Comparison of ENCODE assay signal across 8 mouse cellular contexts in the genomic region with DNA sequence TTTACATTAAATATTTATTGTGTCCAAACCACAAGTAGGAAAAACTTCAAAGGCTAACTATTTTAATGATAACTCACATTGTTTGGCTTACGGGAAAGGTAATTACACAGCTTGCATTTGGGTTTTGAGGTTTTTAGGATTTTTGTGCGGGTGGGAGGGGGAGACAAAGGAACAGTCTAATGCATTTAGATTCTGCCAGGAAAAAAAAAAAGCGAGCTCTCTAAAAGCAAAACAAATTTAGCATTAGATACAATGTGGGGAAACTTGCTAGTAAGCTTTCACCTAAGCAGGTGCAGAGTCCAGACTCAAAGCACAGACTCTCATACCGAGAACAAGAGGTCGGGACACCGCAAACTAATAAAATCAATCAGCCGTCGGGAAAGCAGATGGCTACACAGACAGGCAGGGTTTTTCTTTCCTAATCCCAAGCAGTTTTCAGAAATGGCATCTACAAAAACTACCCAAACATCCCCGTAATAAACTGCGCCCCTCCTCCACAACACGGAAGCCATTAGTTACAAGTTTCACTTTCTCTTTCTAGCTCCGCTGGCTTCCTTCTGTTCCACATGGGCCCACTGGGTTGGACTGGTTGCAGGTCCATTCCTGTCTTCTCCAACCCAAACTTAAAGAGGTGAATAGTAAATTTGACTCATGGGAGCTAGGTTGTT. TPM values are rescaled to one million over a fixed set of nuclear protein-coding genes. Genes with fewer than 3 reads are reported as not detected.
DNase-seq lines count a peak whose midpoint lies in the region; ATAC-seq and TF ChIP-seq lines count a peak whose summit lies in the region.

No protein-coding gene starts in this region.

- TF ChIP-seq CTCF in MEL (IDR thresholded peaks at IDR 0.05 in 2 of 3, conservative IDR thresholded peaks at IDR 0.05 in 1 of 3; ENCODE audit: control insufficient read depth in 1 of 3, insufficient read depth in 1 of 3, low read depth in 2 of 3, low read length in 3 of 3, poor library complexity in 1 of 3, severe bottlenecking in 1 of 3): no peak

- DNase-seq in MEL (ENCODE audit: low read depth, low spot score): peak; percentile 84
- no peak for DNase-seq in right cerebral cortex, postnatal 25 days
- no peak for DNase-seq in right cerebral cortex, postnatal 10 days (ENCODE audit: low spot score in 2 of 2)

- H3K4me1 ChIP-seq in forebrain, embryonic 16.5 days (replicated peaks; ENCODE audit: control insufficient read depth, insufficient read depth, low read length): peaks cover 8% of the 10 kb centered on the region
- H3K4me1 ChIP-seq in forebrain, embryonic 12.5 days: peaks cover 6% of the 10 kb centered on the region; the same call in 1 of the 2 replicates
- peaks cover 22 to 43% of the 10 kb centered on the region in 2 experiments for H3K4me1 ChIP-seq in MEL (ENCODE audit: control insufficient read depth in 1 of 2, insufficient read depth in 2 of 2, low read length in 2 of 2)
- peaks cover 21% of the 10 kb centered on the region for H3K4me1 ChIP-seq in heart, embryonic 12.5 days (replicated peaks)
- peaks cover 19% of the 10 kb centered on the region; the same call in 1 of the 2 replicates for H3K4me1 ChIP-seq in limb, embryonic 13.5 days

- no peak overlapping the region for H3K4me3 ChIP-seq in forebrain, embryonic 16.5 days (replicated peaks; ENCODE audit: low read length)
- no peak overlapping the region for H3K4me3 ChIP-seq in forebrain, embryonic 12.5 days (replicated peaks)
- H3K4me3 ChIP-seq in MEL (ENCODE audit: control insufficient read depth in 1 of 2, insufficient read depth in 1 of 2, low read depth in 2 of 2, low read length in 2 of 2): peak overlapping the region; percentile 69 to 94
- 0 out of 2 replicates have a peak overlapping the region, but pooled peaks have one; percentile 6 for H3K4me3 ChIP-seq in heart, embryonic 12.5 days
- H3K4me3 ChIP-seq in limb, embryonic 13.5 days: peak overlapping the region; percentile 32

- no peaks in the 10 kb centered on the region for H3K27me3 ChIP-seq in forebrain, embryonic 16.5 days (replicated peaks; ENCODE audit: control insufficient read depth, insufficient read depth, low read length)
- no peaks in the 10 kb centered on the region for H3K27me3 ChIP-seq in forebrain, embryonic 12.5 days
- no peaks in the 10 kb centered on the region for H3K27me3 ChIP-seq in MEL (ENCODE audit: control insufficient read depth in 1 of 2, insufficient read depth in 2 of 2, low read length in 2 of 2)
- no peaks in the 10 kb centered on the region for H3K27me3 ChIP-seq in heart, embryonic 12.5 days (replicated peaks)
- H3K27me3 ChIP-seq in limb, embryonic 13.5 days: no peaks in the 10 kb centered on the region

- peaks cover 13% of the 10 kb centered on the region for H3K79me2 ChIP-seq in MEL (ENCODE audit: control insufficient read depth, insufficient read depth, low read length, poor library complexity)

- 41% methylated on average over 12 of the region's 12 CpGs for WGBS in forebrain, embryonic 16.5 days
- WGBS in forebrain, embryonic 12.5 days: 69% methylated on average over 12 of the region's 12 CpGs
- WGBS in heart, embryonic 12.5 days: 76% methylated on average over 12 of the region's 12 CpGs
- WGBS in limb, embryonic 13.5 days: 38% methylated on average over 12 of the region's 12 CpGs

- no peak; a peak in 1 of 4 replicates for TF ChIP-seq EP300 in MEL (IDR thresholded peaks at IDR 0.05; ENCODE audit: low read depth in 1 of 2, low read length in 2 of 2)

- no peak overlapping the region for H3K27ac ChIP-seq in forebrain, embryonic 16.5 days (ENCODE audit: low read length)
- no peak overlapping the region for H3K27ac ChIP-seq in forebrain, embryonic 12.5 days
- peak overlapping the region; percentile 41 for H3K27ac ChIP-seq in MEL (ENCODE audit: control insufficient read depth, low read depth, low read length)
- 0 out of 2 replicates have a peak overlapping the region, but pooled peaks have one; percentile 1 for H3K27ac ChIP-seq in heart, embryonic 12.5 days (ENCODE audit: poor library complexity, severe bottlenecking)
- H3K27ac ChIP-seq in limb, embryonic 13.5 days: no peak overlapping the region

- no peak for ATAC-seq in forebrain, embryonic 16.5 days
- no peak for ATAC-seq in forebrain, embryonic 12.5 days (ENCODE audit: low FRiP score)
- no peak for ATAC-seq in heart, embryonic 12.5 days (ENCODE audit: insufficient number of reproducible peaks, low FRiP score)
- ATAC-seq in limb, embryonic 13.5 days (ENCODE audit: low FRiP score, low read depth): no peak
- ATAC-seq in neutrophil, adult 5-6 weeks (ENCODE audit: extremely low read depth, insufficient number of reproducible peaks, low FRiP score, poor library complexity, severe bottlenecking): peak; percentile 80

- H3K9ac ChIP-seq in forebrain, embryonic 16.5 days (replicated peaks; ENCODE audit: low read depth, low read length): no peak overlapping the region
- H3K9ac ChIP-seq in forebrain, embryonic 12.5 days: no peak overlapping the region
- H3K9ac ChIP-seq in MEL (ENCODE audit: control insufficient read depth, low read depth, low read length, poor library complexity, severe bottlenecking): peak overlapping the region; percentile 63
- H3K9ac ChIP-seq in heart, embryonic 12.5 days: 0 out of 2 replicates have a peak overlapping the region, but pooled peaks have one; percentile 14
- no peak overlapping the region; the same call in 1 of the 2 replicates for H3K9ac ChIP-seq in limb, embryonic 13.5 days

- no peaks in the 10 kb centered on the region for H3K36me3 ChIP-seq in forebrain, embryonic 16.5 days (ENCODE audit: control insufficient read depth, insufficient read depth)
- no peaks in the 10 kb centered on the region for H3K36me3 ChIP-seq in forebrain, embryonic 12.5 days (replicated peaks)
- H3K36me3 ChIP-seq in MEL (ENCODE audit: control insufficient read depth in 1 of 2, insufficient read depth in 2 of 2, low read length in 2 of 2): peaks cover 0 to 59% of the 10 kb centered on the region in 2 experiments; a peak in 2 of 4 replicates
- peaks cover 8% of the 10 kb centered on the region; the same call in 1 of the 2 replicates for H3K36me3 ChIP-seq in heart, embryonic 12.5 days
- 0 out of 2 replicates have a peak, but pooled peaks cover 4% of the 10 kb centered on the region for H3K36me3 ChIP-seq in limb, embryonic 13.5 days

- no peak for TF ChIP-seq POLR2A in MEL (IDR thresholded peaks at IDR 0.05; ENCODE audit: control insufficient read depth in 1 of 2, insufficient read depth in 1 of 2, low read depth in 1 of 2, low read length in 2 of 2, poor library complexity in 1 of 2)

- no peaks in the 10 kb centered on the region for H3K9me3 ChIP-seq in forebrain, embryonic 16.5 days (ENCODE audit: control insufficient read depth, low read length)
- no peaks in the 10 kb centered on the region for H3K9me3 ChIP-seq in forebrain, embryonic 12.5 days
- no peaks in the 10 kb centered on the region for H3K9me3 ChIP-seq in MEL (replicated peaks; ENCODE audit: insufficient read depth, low read length)
- H3K9me3 ChIP-seq in heart, embryonic 12.5 days (replicated peaks): no peaks in the 10 kb centered on the region
- no peaks in the 10 kb centered on the region for H3K9me3 ChIP-seq in limb, embryonic 13.5 days

- H3K4me2 ChIP-seq in forebrain, embryonic 16.5 days (ENCODE audit: low read length): peak overlapping the region; percentile 17; the same call in 1 of the 2 replicates
- no peak overlapping the region for H3K4me2 ChIP-seq in forebrain, embryonic 12.5 days
- H3K4me2 ChIP-seq in heart, embryonic 12.5 days: peak overlapping the region; percentile 37; the same call in 1 of the 2 replicates
- peak overlapping the region; percentile 54 for H3K4me2 ChIP-seq in limb, embryonic 13.5 days (replicated peaks)

- TF ChIP-seq RAD21 in MEL (IDR thresholded peaks at IDR 0.05; ENCODE audit: low read depth, low read length): no peak

TF ChIP-seq in MEL, 35 proteins besides CTCF, POLR2A, EP300 and RAD21 (continues in another document):
- TF ChIP-seq ZC3H11A (IDR thresholded peaks at IDR 0.05; ENCODE audit: low read depth, low read length): no peak
- peak; percentile 74 for TF ChIP-seq MYC (IDR thresholded peaks at IDR 0.05; ENCODE audit: low read depth, low read length)
- TF ChIP-seq MAFK (IDR thresholded peaks at IDR 0.05; ENCODE audit: borderline replicate concordance, low read depth, low read length): no peak
- no peak for TF ChIP-seq GABPA (IDR thresholded peaks at IDR 0.05; ENCODE audit: low read depth, low read length)
- peak; percentile 83 for TF ChIP-seq ELF1 (IDR thresholded peaks at IDR 0.05; ENCODE audit: low read depth, low read length)
- TF ChIP-seq ZKSCAN1 (IDR thresholded peaks at IDR 0.05; ENCODE audit: low read depth, low read length): no peak
- 0 out of 2 replicates have a peak, but pooled peaks have one; percentile 30 for TF ChIP-seq BHLHE40 (IDR thresholded peaks at IDR 0.05; ENCODE audit: borderline replicate concordance, low read depth, low read length)
- no peak for TF ChIP-seq POLR2AphosphoS2 (IDR thresholded peaks at IDR 0.05; ENCODE audit: low read length)
- peak; percentile 71 for TF ChIP-seq HCFC1 (IDR thresholded peaks at IDR 0.05; ENCODE audit: low read depth, low read length)
- 0 out of 2 replicates have a peak, but pooled peaks have one; percentile 76 for TF ChIP-seq MAZ (IDR thresholded peaks at IDR 0.05; ENCODE audit: low read depth, low read length)
- TF ChIP-seq UBTF (IDR thresholded peaks at IDR 0.05; ENCODE audit: borderline replicate concordance, insufficient read depth, low read depth, low read length): no peak

RNA-seq across cellular contexts. Expression of a gene that starts 8.0 kb away (rescaled TPM):
- polyA plus RNA-seq in forebrain, embryonic 16.5 days (2015; fragmentation: Nextera tagmentation; extraction: Ambion mirVana): 30.6 and 31.5 TPM in 2 replicates
- polyA plus RNA-seq in forebrain, embryonic 12.5 days (2016; fragmentation: Nextera tagmentation; extraction: Ambion mirVana): 30.8 and 34.1 TPM in 2 replicates
- total RNA-seq in MEL (2012; rRNA removed): 25.7 and 31.1 TPM in 2 replicates
- polyA plus RNA-seq in MEL (2012; ENCODE audit: insufficient read depth in 1 of 2, insufficient read length in 2 of 2, low read depth in 1 of 2, low replicate concordance in 2 of 2, missing spikeins in 1 of 2): 100 to 1,000 TPM in 1 of 2 experiments, 10 to 100 TPM in 1; 64.7 to 249 TPM
- polyA plus RNA-seq in heart, embryonic 12.5 days (2016; fragmentation: Nextera tagmentation; extraction: Ambion mirVana): 60.0 and 63.2 TPM in 2 replicates
- polyA plus RNA-seq in limb, embryonic 13.5 days (2015; fragmentation: Nextera tagmentation; extraction: Ambion mirVana): 42.4 and 50.3 TPM in 2 replicates
- total RNA-seq in neutrophil, adult 5-6 weeks (2017): 383 and 443 TPM in 2 replicates

RNA-seq across cellular contexts. Expression of a gene that starts 39.3 kb away (rescaled TPM):
- polyA plus RNA-seq in forebrain, embryonic 16.5 days (2015; fragmentation: Nextera tagmentation; extraction: Ambion mirVana): 33.6 and 45.4 TPM in 2 replicates
- polyA plus RNA-seq in forebrain, embryonic 12.5 days (2016; fragmentation: Nextera tagmentation; extraction: Ambion mirVana): 29.9 and 35.6 TPM in 2 replicates
- total RNA-seq in MEL (2012; rRNA removed): 2.9 and 3.4 TPM in 2 replicates
- polyA plus RNA-seq in MEL (2012; ENCODE audit: insufficient read depth in 1 of 2, insufficient read length in 2 of 2, low read depth in 1 of 2, low replicate concordance in 2 of 2, missing spikeins in 1 of 2): 1 to 10 TPM in 1 of 2 experiments, not detected in 1; 9.0 TPM
- polyA plus RNA-seq in heart, embryonic 12.5 days (2016; fragmentation: Nextera tagmentation; extraction: Ambion mirVana): 342 and 348 TPM in 2 replicates
- polyA plus RNA-seq in limb, embryonic 13.5 days (2015; fragmentation: Nextera tagmentation; extraction: Ambion mirVana): 136 and 142 TPM in 2 replicates
- total RNA-seq in neutrophil, adult 5-6 weeks (2017): 0.74 and 0.93 TPM in 2 replicates

Comparison
In these comparisons a context has a peak if more than half of its experiments do, and no peak if none do; other contexts are left out.
1. H3K27ac ChIP-seq: peak in MEL (single experiment) and heart, embryonic 12.5 days (single experiment); none in forebrain, embryonic 16.5 days (single experiment), forebrain, embryonic 12.5 days (single experiment) and limb, embryonic 13.5 days (single experiment).
2. H3K4me3 ChIP-seq: peak in MEL (2 of 2), heart, embryonic 12.5 days (single experiment) and limb, embryonic 13.5 days (single experiment); none in forebrain, embryonic 16.5 days (single experiment) and forebrain, embryonic 12.5 days (single experiment).
3. H3K9ac ChIP-seq: peak in MEL (single experiment) and heart, embryonic 12.5 days (single experiment); none in forebrain, embryonic 16.5 days (single experiment), forebrain, embryonic 12.5 days (single experiment) and limb, embryonic 13.5 days (single experiment).